Comparison of ENCODE assay signal across 12 mouse cellular contexts in the genomic region with DNA sequence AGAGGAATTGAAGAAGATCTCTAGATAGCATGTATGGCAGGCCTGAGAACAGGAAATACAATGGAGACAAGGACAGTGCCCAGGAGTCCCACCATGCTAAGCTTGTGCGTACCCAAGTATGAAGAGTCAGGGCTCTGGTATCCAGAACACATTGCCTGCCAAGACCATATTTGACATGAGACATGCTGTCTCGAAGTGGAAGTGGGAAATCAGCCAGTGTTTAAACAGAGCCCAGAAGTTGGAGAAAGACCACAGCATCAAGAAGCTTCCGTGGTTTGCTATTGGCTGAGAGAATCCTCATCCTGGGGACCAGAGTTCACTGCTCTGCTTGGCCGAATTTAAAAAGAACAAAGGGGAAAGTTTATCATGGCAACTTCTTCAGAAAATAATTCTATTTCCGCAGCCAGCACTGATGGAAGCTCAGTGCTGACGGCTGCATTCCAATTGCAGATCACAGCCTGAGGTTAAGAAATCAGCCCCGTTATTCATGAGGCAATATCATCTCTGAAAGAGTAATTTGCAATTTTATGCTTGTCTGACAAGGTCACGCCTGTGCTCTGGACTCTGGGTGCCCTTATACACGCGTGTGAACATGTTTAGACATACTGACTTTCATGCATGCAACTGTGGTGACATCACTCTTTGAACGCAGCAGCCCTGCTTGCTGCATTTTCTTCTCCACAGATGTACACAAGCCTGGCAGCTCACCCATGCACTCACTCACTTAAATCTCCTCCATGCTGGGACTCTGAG.
DNase-seq lines count a peak whose midpoint lies in the region; ATAC-seq and TF ChIP-seq lines count a peak whose summit lies in the region.
"Had no signal": no experiment of that assay in that cellular context is flagged by ENCODE, and none has a peak within 500 bp of the region (broad histone marks: within the 10 kb centered on the region; RNA-seq: fewer than 3 reads in every experiment).

No protein-coding gene starts in this region.

- H3K9me3 ChIP-seq in embryonic facial prominence, embryonic 14.5 days (ENCODE audit: control insufficient read depth, low read length) = no peaks in the 10 kb centered on the region
- H3K9me3 ChIP-seq in embryonic facial prominence, embryonic 10.5 days = no peaks in the 10 kb centered on the region
- H3K9me3 ChIP-seq in kidney, postnatal 0 days (replicated peaks; ENCODE audit: low read length) = no peaks in the 10 kb centered on the region
- no peaks in the 10 kb centered on the region for H3K9me3 ChIP-seq in lung, embryonic 14.5 days (ENCODE audit: low read depth, low read length)
- H3K9me3 ChIP-seq in stomach, postnatal 0 days (ENCODE audit: control insufficient read depth, low read length) = no peaks in the 10 kb centered on the region
- H3K9me3 ChIP-seq: liver, embryonic 13.5 days had no signal

- TF ChIP-seq EP300 in stomach, postnatal 0 days (optimal IDR thresholded peaks at IDR 0.05) = no peak

- H3K4me1 ChIP-seq in embryonic facial prominence, embryonic 14.5 days (ENCODE audit: control insufficient read depth, insufficient read depth, low read length) = no peaks in the 10 kb centered on the region
- no peaks in the 10 kb centered on the region for H3K4me1 ChIP-seq in embryonic facial prominence, embryonic 10.5 days
- H3K4me1 ChIP-seq in kidney, postnatal 0 days (replicated peaks; ENCODE audit: insufficient read depth, low read length) = no peaks in the 10 kb centered on the region
- H3K4me1 ChIP-seq in lung, embryonic 14.5 days (ENCODE audit: insufficient read depth) = no peaks in the 10 kb centered on the region
- no peaks in the 10 kb centered on the region for H3K4me1 ChIP-seq in stomach, postnatal 0 days (replicated peaks; ENCODE audit: control insufficient read depth, insufficient read depth)
- H3K4me1 ChIP-seq: liver, embryonic 13.5 days had no signal

- WGBS in embryonic facial prominence, embryonic 14.5 days = 60% methylated on average over 11 of the region's 11 CpGs
- WGBS in embryonic facial prominence, embryonic 10.5 days = 82% methylated on average over 11 of the region's 11 CpGs
- WGBS in kidney, postnatal 0 days = 65% methylated on average over 11 of the region's 11 CpGs
- 56% methylated on average over 11 of the region's 11 CpGs for WGBS in lung, embryonic 14.5 days
- 49% methylated on average over 11 of the region's 11 CpGs for WGBS in stomach, postnatal 0 days

- no peak overlapping the region for H3K27ac ChIP-seq in embryonic facial prominence, embryonic 14.5 days (replicated peaks; ENCODE audit: low read depth, low read length)
- no peak overlapping the region for H3K27ac ChIP-seq in embryonic facial prominence, embryonic 10.5 days (replicated peaks)
- no peak overlapping the region for H3K27ac ChIP-seq in kidney, postnatal 0 days
- H3K27ac ChIP-seq in lung, embryonic 14.5 days (ENCODE audit: low read depth) = no peak overlapping the region
- H3K27ac ChIP-seq in stomach, postnatal 0 days (replicated peaks) = 0 out of 2 replicates have a peak overlapping the region, but pooled peaks have one; percentile 13
- H3K27ac ChIP-seq: liver, embryonic 13.5 days had no signal

- H3K36me3 ChIP-seq in embryonic facial prominence, embryonic 14.5 days (ENCODE audit: control insufficient read depth, insufficient read depth, low read length) = no peaks in the 10 kb centered on the region
- H3K36me3 ChIP-seq in embryonic facial prominence, embryonic 10.5 days (replicated peaks) = no peaks in the 10 kb centered on the region
- H3K36me3 ChIP-seq in kidney, postnatal 0 days (ENCODE audit: insufficient read depth, low read length) = no peaks in the 10 kb centered on the region
- no peaks in the 10 kb centered on the region for H3K36me3 ChIP-seq in lung, embryonic 14.5 days (ENCODE audit: insufficient read depth)
- H3K36me3 ChIP-seq in stomach, postnatal 0 days (ENCODE audit: control insufficient read depth, insufficient read depth, low read length) = no peaks in the 10 kb centered on the region
- H3K36me3 ChIP-seq: liver, embryonic 13.5 days had no signal

- H3K4me2 ChIP-seq in embryonic facial prominence, embryonic 14.5 days (ENCODE audit: low read depth, low read length) = no peak overlapping the region
- H3K4me2 ChIP-seq in kidney, postnatal 0 days (ENCODE audit: low read length) = no peak overlapping the region
- no peak overlapping the region for H3K4me2 ChIP-seq in lung, embryonic 14.5 days
- H3K4me2 ChIP-seq in stomach, postnatal 0 days (replicated peaks; ENCODE audit: low read depth) = no peak overlapping the region
- H3K4me2 ChIP-seq: liver, embryonic 13.5 days had no signal

- no peak overlapping the region for H3K4me3 ChIP-seq in embryonic facial prominence, embryonic 14.5 days (ENCODE audit: low read depth, low read length)
- H3K4me3 ChIP-seq in embryonic facial prominence, embryonic 10.5 days = no peak overlapping the region
- no peak overlapping the region for H3K4me3 ChIP-seq in kidney, postnatal 0 days (replicated peaks; ENCODE audit: low read depth, low read length)
- H3K4me3 ChIP-seq in lung, embryonic 14.5 days (ENCODE audit: low read depth, low read length) = no peak overlapping the region
- no peak overlapping the region for H3K4me3 ChIP-seq in stomach, postnatal 0 days (ENCODE audit: low read depth, low read length)
- H3K4me3 ChIP-seq: liver, embryonic 13.5 days had no signal

- H3K27me3 ChIP-seq in embryonic facial prominence, embryonic 14.5 days (replicated peaks; ENCODE audit: control insufficient read depth, insufficient read depth, low read length) = no peaks in the 10 kb centered on the region
- H3K27me3 ChIP-seq in embryonic facial prominence, embryonic 10.5 days (replicated peaks; ENCODE audit: low read depth, poor library complexity, severe bottlenecking) = no peaks in the 10 kb centered on the region
- H3K27me3 ChIP-seq in kidney, postnatal 0 days (ENCODE audit: insufficient read depth, low read length) = no peaks in the 10 kb centered on the region
- H3K27me3 ChIP-seq in lung, embryonic 14.5 days (ENCODE audit: insufficient read depth, low read length) = no peaks in the 10 kb centered on the region
- no peaks in the 10 kb centered on the region for H3K27me3 ChIP-seq in stomach, postnatal 0 days (ENCODE audit: control insufficient read depth, insufficient read depth, low read length)
- H3K27me3 ChIP-seq: liver, embryonic 13.5 days had no signal

- no peak for TF ChIP-seq CTCF in kidney, postnatal 0 days (IDR thresholded peaks at IDR 0.05; ENCODE audit: low read depth)
- TF ChIP-seq CTCF in lung, embryonic 14.5 days (IDR thresholded peaks at IDR 0.05; ENCODE audit: low read depth) = no peak
- no peak for TF ChIP-seq CTCF in stomach, postnatal 0 days (IDR thresholded peaks at IDR 0.05; ENCODE audit: low read depth)

- H3K9ac ChIP-seq in embryonic facial prominence, embryonic 14.5 days (ENCODE audit: low read depth, low read length) = no peak overlapping the region
- H3K9ac ChIP-seq in kidney, postnatal 0 days (ENCODE audit: low read depth, low read length) = no peak overlapping the region
- H3K9ac ChIP-seq in lung, embryonic 14.5 days = no peak overlapping the region
- H3K9ac ChIP-seq in stomach, postnatal 0 days (ENCODE audit: low read length) = no peak overlapping the region
- H3K9ac ChIP-seq: liver, embryonic 13.5 days had no signal

- no peak for ATAC-seq in embryonic facial prominence, embryonic 14.5 days (ENCODE audit: low read depth)
- no peak for ATAC-seq in kidney, postnatal 0 days (replicated peaks; ENCODE audit: low FRiP score, low read depth)
- ATAC-seq in lung, embryonic 14.5 days (ENCODE audit: insufficient read depth) = peak; percentile 58; the same call in 1 of the 2 replicates
- ATAC-seq in stomach, postnatal 0 days (ENCODE audit: low FRiP score, low TSS enrichment) = peak; percentile 21; the same call in 1 of the 2 replicates
- ATAC-seq: forebrain, embryonic 16.5 days had no signal

- DNase-seq in embryonic facial prominence, embryonic 14.5 days (ENCODE audit: low spot score) = peak; percentile 19
- no peak for DNase-seq in embryonic facial prominence, embryonic 10.5 days (ENCODE audit: low spot score)
- peak; percentile 28 for DNase-seq in kidney, postnatal 0 days (ENCODE audit: low spot score)
- no peak for DNase-seq in kidney, postnatal 4 days
- DNase-seq in lung, embryonic 14.5 days = peak; percentile 59
- DNase-seq in stomach, postnatal 0 days (ENCODE audit: low spot score) = no peak
- no peak for DNase-seq in layer of hippocampus, postnatal 36 days
- no peak for DNase-seq in thymus, postnatal 25 days
- DNase-seq: cerebellum, adult 18-20 months; gastrocnemius, postnatal 25 days; liver, embryonic 13.5 days had no signal

Comparison
In these comparisons a context has a peak if more than half of its experiments do, and no peak if none do; other contexts are left out.
1. DNase-seq: peak in embryonic facial prominence, embryonic 14.5 days (single experiment), kidney, postnatal 0 days (single experiment) and lung, embryonic 14.5 days (single experiment); none in embryonic facial prominence, embryonic 10.5 days (single experiment), kidney, postnatal 4 days (0 of 2), stomach, postnatal 0 days (single experiment), layer of hippocampus, postnatal 36 days (0 of 2) and thymus, postnatal 25 days (single experiment).
2. ATAC-seq: peak in lung, embryonic 14.5 days (single experiment) and stomach, postnatal 0 days (single experiment); none in embryonic facial prominence, embryonic 14.5 days (single experiment) and kidney, postnatal 0 days (single experiment).